Mouse (Mus musculus) heart, adult 2 months (tissue): ENCODE results near the gene Mark1.

Source experiments
- EP300 ChIP-seq: fragments of 200-500 bp; IDR thresholded peaks from 2 replicates; pipeline ENCODE4 v1.6.1; 2011; ENCODE audit warnings: low read depth, low read length, control low read depth; ENCODE audit not compliant: insufficient read depth
- POLR2A ChIP-seq: fragments of 200-500 bp; IDR thresholded peaks from 2 replicates; pipeline ENCODE4 v1.6.1; 2011; ENCODE audit warnings: mild to moderate bottlenecking, low read depth, low read length, control low read depth; ENCODE audit not compliant: insufficient read depth

GRCm38 (mm10) chr1:184991191-184991590 is 8.2 kb downstream of the Mark1 start:
- TF ChIP-seq EP300, result no peak
- TF ChIP-seq POLR2A, result no peak
